Mouse (Mus musculus) hindbrain, embryonic 16.5 days (tissue): ENCODE data around the gene A030003K21Rik. TPM values are rescaled to one million over a fixed set of nuclear protein-coding genes. Genes with fewer than 3 reads are reported as not detected.
"Not testable (repeated sequence)": the region's sequence is repeated elsewhere in the genome, so short reads cannot be mapped to it uniquely, and the experiment has no call there.

Experiments used
- ATAC-seq: fragments of 200-750 bp; cut with Nextera tagmentation; 2 replicates; pipeline ENCODE4 v1.8.0; 2017; ENCODE audit warnings: moderate TSS enrichment, moderate library complexity
- H3K27ac ChIP-seq: fragments of 300-500 bp; sonication (generic); 2 replicates; pipeline ENCODE4 v1.5.1; 2014; ENCODE audit warnings: low read depth, mild to moderate bottlenecking, control low read depth, low read length, moderate library complexity
- H3K27me3 ChIP-seq: fragments of 300-500 bp; sonication (generic); replicated peaks from 2 replicates; pipeline ENCODE4 v1.6.1; 2014; ENCODE audit warnings: low read length; ENCODE audit not compliant: control insufficient read depth, insufficient read depth
- H3K36me3 ChIP-seq: fragments of 300-500 bp; sonication (generic); 2 replicates; pipeline ENCODE4 v1.6.1; 2014; ENCODE audit warnings: mild to moderate bottlenecking, low read length, moderate library complexity, mixed read lengths; ENCODE audit not compliant: control insufficient read depth, insufficient read depth
- H3K4me1 ChIP-seq: fragments of 300-500 bp; sonication (generic); 2 replicates; pipeline ENCODE4 v1.6.1; 2014; ENCODE audit warnings: low read depth, low read length; ENCODE audit not compliant: control insufficient read depth, insufficient read depth
- H3K4me2 ChIP-seq: fragments of 300-500 bp; sonication (generic); 2 replicates; pipeline ENCODE4 v1.6.1; 2014; ENCODE audit warnings: mild to moderate bottlenecking, low read length, control low read depth, moderate library complexity
- H3K4me3 ChIP-seq: fragments of 300-500 bp; sonication (generic); 2 replicates; pipeline ENCODE4 v1.5.1; 2014; ENCODE audit warnings: mild to moderate bottlenecking, low read length, control low read depth, moderate library complexity
- H3K9ac ChIP-seq: fragments of 300-500 bp; sonication (generic); 2 replicates; pipeline ENCODE4 v1.6.1; 2014; ENCODE audit warnings: low read depth, mild to moderate bottlenecking, control low read depth, low read length, moderate library complexity
- H3K9me3 ChIP-seq: fragments of 300-500 bp; sonication (generic); 2 replicates; pipeline ENCODE4 v1.6.1; 2014; ENCODE audit warnings: mild to moderate bottlenecking, low read length, moderate library complexity; ENCODE audit not compliant: control insufficient read depth
- WGBS: fragments of 180-500 bp; shearing (Covaris S2); extraction: QIAGEN DNeasy Blood & Tissue Kit; methylation state at CpG from one replicate; pipeline ENCODE4 v1.1.7; 2014; 5-methylcytosine and 5-hydroxymethylcytosine counted together
- polyA plus RNA-seq: library from polyadenylated mRNA; unstranded; fragments of >200 nt; fragmentation: Nextera tagmentation; extraction: Ambion mirVana; gene quantifications from 2 replicates; pipeline ENCODE4 v1.2.1, GENCODE M21; 2015

Gene A030003K21Rik
- not detected in 2 replicates for polyA plus RNA-seq

DNA sequence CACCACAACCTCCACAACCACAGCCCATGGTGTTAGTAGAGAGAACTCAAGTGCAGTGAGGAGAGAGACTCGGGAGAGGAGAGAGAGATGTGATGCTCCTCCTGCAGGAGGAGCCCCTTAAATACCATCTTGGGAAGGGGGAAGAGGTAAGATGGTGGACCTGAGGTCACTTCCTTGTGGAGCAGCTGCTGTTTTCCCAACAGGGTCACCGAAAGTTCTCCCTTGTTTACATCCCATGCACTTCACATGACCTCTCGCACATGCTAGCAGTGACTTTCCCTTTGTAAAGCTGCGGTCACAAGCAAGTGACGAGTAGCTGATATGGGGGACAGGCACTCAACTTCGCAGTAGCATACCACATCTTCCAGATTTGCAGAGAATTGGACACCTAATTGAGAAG lies at the start of gene A030003K21Rik:
Gene A030003K21Rik, minus strand, starts transcription at position 94 of the 400 bp plus-strand sequence.
- H3K4me1 ChIP-seq, H3K27me3 ChIP-seq, H3K36me3 ChIP-seq, H3K9me3 ChIP-seq, H3K4me3 ChIP-seq, H3K9ac ChIP-seq, ATAC-seq, H3K27ac ChIP-seq, H3K4me2 ChIP-seq: not testable (repeated sequence)
- no CpG with 5 or more reads among the region's 6 CpGs for WGBS

DNA sequence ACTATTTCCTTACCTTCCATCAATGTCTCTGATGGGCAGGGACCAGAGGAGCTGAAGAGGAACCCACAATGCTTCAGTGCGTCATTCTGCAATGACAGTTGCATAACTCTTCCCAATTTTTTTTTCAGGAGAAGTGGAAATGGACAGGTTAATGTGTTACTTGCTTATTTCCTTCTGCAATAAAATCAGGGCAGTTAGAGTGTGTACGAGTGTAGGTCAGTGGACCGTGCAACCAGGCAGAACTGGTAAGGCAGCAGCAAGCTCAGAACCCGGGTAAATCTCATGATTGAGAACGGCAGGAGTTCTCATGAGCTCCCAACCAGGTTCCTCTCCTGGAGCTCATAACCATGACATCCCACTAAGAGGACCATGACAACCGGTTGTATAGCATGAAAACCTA lies 48.9 kb upstream of the A030003K21Rik start:
- Histone ChIP-seq H3K36me3 (no peaks in the 10 kb centered on the region), H3K27ac (no peak overlapping the region), H3K27me3 (no peaks in the 10 kb centered on the region), H3K4me1 (no peaks in the 10 kb centered on the region), H3K9me3 (no peaks in the 10 kb centered on the region), H3K9ac (no peak overlapping the region), H3K4me3 (no peak overlapping the region), H3K4me2 (no peak overlapping the region)
- WGBS = 93% methylated on average over 6 of the region's 6 CpGs
- ATAC-seq = no peak

DNA sequence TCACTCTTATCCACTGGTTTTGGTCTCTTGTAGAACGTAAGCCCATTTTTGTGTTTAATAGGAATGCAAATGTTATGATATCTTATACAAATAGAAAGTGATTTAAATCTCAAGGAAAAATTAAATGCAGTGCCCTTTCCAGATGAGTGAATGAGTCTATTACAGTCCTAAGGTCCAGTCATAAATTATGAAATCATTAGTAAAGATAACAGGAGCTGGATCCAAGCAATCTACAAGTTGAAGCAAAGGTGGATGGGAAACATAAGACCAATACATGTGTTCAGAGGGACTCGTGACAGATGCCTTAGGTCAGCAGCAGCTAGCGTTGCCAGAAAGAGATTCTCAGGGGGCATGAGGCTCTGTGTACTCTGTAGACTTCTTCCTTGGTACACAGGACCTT lies 48.4 kb upstream of the A030003K21Rik start:
- no peak overlapping the region for H3K4me3 ChIP-seq
- H3K4me2 ChIP-seq = no peak overlapping the region
- 78% methylated on average over 3 of the region's 3 CpGs for WGBS
- no peaks in the 10 kb centered on the region for H3K4me1 ChIP-seq
- no peaks in the 10 kb centered on the region for H3K36me3 ChIP-seq
- H3K9ac ChIP-seq = no peak overlapping the region
- H3K27ac ChIP-seq = no peak overlapping the region
- no peaks in the 10 kb centered on the region for H3K9me3 ChIP-seq
- no peak for ATAC-seq
- H3K27me3 ChIP-seq = no peaks in the 10 kb centered on the region

DNA sequence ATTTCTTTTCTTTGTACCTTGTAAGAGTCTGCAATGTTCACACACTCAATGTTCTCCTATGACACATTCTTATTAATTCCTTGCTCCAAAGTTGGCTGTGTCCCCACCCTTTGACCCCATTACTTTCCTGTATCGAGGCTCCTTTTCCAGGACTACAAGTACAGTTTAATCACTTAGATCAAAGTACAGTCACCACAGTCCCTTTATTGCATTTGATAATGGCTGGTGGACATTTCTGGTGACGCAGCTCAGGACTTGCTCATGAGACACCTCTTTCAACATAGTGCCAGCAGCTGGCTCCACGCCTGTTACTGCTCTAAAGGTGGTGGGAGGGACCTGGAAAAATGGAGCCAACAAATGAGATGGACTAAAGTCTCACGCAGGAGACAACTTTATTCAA lies 47.9 kb upstream of the A030003K21Rik start:
- WGBS = 72% methylated on average over 4 of the region's 4 CpGs
- no peaks in the 10 kb centered on the region for H3K4me1 ChIP-seq
- H3K4me3 ChIP-seq = no peak overlapping the region
- no peak overlapping the region for H3K27ac ChIP-seq
- no peaks in the 10 kb centered on the region for H3K36me3 ChIP-seq
- no peaks in the 10 kb centered on the region for H3K9me3 ChIP-seq
- no peak overlapping the region for H3K4me2 ChIP-seq
- ATAC-seq = no peak
- H3K9ac ChIP-seq = no peak overlapping the region
- H3K27me3 ChIP-seq = no peaks in the 10 kb centered on the region

DNA sequence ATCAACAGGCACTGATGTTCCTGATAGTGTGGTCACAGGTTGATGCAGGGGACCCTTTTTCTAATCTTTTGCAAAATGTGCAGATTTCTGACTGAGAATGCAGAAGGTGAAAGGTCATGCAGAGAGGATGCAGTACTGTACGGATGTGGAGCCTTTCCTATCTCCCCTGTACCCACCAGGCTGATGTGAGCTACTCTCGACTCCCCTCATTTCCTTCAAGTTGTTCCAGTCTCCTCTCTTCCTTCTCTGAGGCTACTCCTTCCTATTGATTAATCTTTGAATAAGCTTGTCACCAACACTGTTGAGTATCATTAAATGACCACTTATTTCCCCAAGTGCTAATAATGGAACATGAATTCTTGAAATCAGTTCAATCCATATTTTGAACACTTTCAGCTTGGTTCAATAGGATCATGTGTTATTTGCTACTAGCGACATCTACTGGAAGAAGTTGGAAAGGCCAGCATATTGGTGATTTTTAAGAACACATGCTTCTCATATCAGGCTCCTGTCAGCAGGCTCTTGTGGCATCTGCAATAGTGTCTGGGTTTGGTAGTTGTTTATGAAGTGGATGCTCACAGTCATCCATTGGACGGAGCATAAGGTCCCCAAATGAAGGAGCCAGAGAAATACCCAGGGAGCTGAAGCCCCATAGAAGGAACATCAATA lies 44.5 kb upstream of the A030003K21Rik start:
- Histone ChIP-seq H3K4me1 (no peaks in the 10 kb centered on the region), H3K27me3 (no peaks in the 10 kb centered on the region), H3K9ac (no peak overlapping the region), H3K4me2 (no peak overlapping the region), H3K9me3 (no peaks in the 10 kb centered on the region), H3K4me3 (no peak overlapping the region), H3K36me3 (no peaks in the 10 kb centered on the region), H3K27ac (no peak overlapping the region)
- WGBS = 41% methylated on average over 4 of the region's 4 CpGs
- peak; percentile 63; the same call in 1 of the 2 replicates for ATAC-seq

DNA sequence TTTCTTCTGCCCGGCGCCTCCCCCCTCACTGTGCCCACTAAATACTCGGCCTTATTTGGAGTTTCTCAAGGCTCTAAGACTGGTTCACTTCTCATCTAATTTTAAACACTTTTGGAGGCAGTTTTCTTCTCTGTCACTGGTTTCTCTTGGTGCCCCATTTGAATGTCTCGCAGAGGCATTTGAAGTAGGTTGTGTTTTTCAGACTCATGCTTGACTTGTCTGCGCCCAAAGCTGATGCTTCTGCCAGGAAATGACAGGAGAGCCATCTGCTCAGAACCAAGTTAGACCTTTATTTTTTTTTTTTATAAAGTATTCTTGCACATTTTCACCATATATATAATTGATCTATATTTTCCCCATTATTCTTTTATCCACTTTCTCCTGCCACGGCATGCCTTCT lies 43.5 kb upstream of the A030003K21Rik start:
- 95% methylated on average over 6 of the region's 6 CpGs for WGBS
- no peak for ATAC-seq
- Histone ChIP-seq H3K36me3 (no peaks in the 10 kb centered on the region), H3K27me3 (no peaks in the 10 kb centered on the region), H3K4me3 (no peak overlapping the region), H3K27ac (no peak overlapping the region), H3K4me1 (no peaks in the 10 kb centered on the region), H3K4me2 (no peak overlapping the region), H3K9ac (no peak overlapping the region), H3K9me3 (no peaks in the 10 kb centered on the region)

DNA sequence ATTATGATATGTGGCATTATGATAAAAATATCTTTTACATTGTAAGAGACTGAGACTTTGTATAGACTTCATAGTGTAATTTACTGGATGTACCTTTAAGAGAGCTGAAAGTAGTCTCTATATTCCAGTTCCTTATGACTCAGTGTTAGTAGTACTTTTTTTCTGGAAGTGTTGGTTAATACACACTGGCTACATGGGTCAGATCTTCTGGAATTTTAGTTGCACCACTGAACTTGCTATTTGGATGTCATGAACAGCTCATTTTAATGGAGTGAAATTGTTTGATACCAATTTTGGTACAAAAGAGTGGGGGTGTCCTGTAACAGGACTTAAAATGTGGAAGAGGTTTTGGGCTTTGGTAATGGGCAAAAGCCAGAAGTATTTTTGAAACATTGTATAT lies 34.7 kb upstream of the A030003K21Rik start:
- no peaks in the 10 kb centered on the region for H3K36me3 ChIP-seq
- no peaks in the 10 kb centered on the region for H3K4me1 ChIP-seq
- no peaks in the 10 kb centered on the region for H3K27me3 ChIP-seq
- no peak overlapping the region for H3K9ac ChIP-seq
- H3K4me3 ChIP-seq = no peak overlapping the region
- H3K4me2 ChIP-seq = no peak overlapping the region
- H3K27ac ChIP-seq = no peak overlapping the region
- no peak for ATAC-seq
- H3K9me3 ChIP-seq = no peaks in the 10 kb centered on the region

DNA sequence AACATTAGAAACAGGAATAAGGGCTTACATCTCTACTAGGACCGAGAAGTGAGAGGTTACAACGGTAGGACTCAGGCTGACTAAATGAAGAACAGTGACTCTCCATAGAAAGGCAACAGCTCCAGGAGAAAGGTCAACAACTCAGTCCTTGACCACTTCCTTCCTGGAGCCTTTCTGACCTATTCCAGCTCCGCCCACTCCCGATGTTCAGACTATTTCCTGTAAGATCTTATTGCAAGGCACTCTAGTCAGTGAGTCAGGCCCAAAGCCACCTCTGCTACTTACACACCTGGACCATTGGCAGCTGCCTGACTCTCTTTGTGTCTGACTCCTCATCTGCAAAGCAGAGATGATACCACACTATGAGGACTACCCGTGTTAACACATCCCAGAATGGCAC lies 32.6 kb upstream of the A030003K21Rik start:
- H3K36me3 ChIP-seq = no peaks in the 10 kb centered on the region
- no peaks in the 10 kb centered on the region for H3K27me3 ChIP-seq
- H3K4me3 ChIP-seq = no peak overlapping the region
- no peaks in the 10 kb centered on the region for H3K4me1 ChIP-seq
- no peak overlapping the region for H3K27ac ChIP-seq
- H3K9ac ChIP-seq = no peak overlapping the region
- no peak overlapping the region for H3K4me2 ChIP-seq
- H3K9me3 ChIP-seq = no peaks in the 10 kb centered on the region
- 83% methylated on average over 5 of the region's 5 CpGs for WGBS
- no peak for ATAC-seq

DNA sequence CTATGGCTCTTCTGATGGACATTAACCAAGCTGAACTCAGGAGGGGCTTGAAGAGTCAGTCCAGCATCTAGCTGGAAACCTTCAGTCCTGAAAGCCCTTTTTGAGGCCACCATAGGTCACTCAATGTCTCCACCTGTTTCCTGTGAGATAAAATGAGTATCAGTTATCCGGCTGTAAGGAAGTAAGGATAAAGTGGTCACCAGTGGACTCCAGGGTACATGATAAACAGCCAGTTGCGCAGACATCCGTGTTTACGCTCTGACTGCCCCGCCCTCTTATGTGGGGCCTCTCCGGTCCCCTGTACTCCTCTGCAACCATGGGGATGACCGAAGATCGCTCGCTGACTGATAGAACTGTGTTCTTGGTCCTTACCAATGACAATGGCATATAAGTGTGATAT lies 31.2 kb upstream of the A030003K21Rik start:
- Histone ChIP-seq H3K36me3 (no peaks in the 10 kb centered on the region), H3K9ac (no peak overlapping the region), H3K4me1 (no peaks in the 10 kb centered on the region), H3K4me2 (no peak overlapping the region), H3K9me3 (no peaks in the 10 kb centered on the region), H3K27me3 (no peaks in the 10 kb centered on the region), H3K27ac (no peak overlapping the region), H3K4me3 (no peak overlapping the region)
- ATAC-seq = no peak
- WGBS = 89% methylated on average over 9 of the region's 9 CpGs

DNA sequence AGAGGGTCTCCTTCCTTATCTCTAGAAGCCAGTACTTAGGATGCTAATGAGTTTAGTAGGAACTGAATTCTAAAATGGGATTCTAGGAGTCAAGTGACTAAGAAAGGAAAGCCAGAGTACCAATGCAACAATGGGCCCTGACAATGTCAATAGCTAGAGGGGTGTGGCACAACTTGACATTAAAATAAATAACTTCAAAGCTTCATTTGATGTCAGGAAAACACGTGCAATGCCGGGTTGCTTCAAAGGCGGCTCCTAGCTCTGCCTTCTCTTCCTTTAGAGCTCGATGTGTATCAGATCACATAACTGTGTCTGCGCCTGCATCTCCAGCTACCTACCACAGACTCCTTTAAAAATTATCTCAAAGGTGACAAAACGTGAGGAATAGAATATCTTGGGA lies 30.7 kb upstream of the A030003K21Rik start:
- no peak for ATAC-seq
- Histone ChIP-seq H3K27me3 (no peaks in the 10 kb centered on the region), H3K27ac (no peak overlapping the region), H3K9me3 (no peaks in the 10 kb centered on the region), H3K4me2 (no peak overlapping the region), H3K4me1 (no peaks in the 10 kb centered on the region), H3K4me3 (no peak overlapping the region), H3K36me3 (no peaks in the 10 kb centered on the region), H3K9ac (no peak overlapping the region)
- 80% methylated on average over 6 of the region's 6 CpGs for WGBS
